Mouse (Mus musculus) monocyte, adult 59 days (primary cell): ENCODE data around the gene Rasal2. TPM values are rescaled to one million over a fixed set of nuclear protein-coding genes. Genes with fewer than 3 reads are reported as not detected.

Experiments
- total RNA-seq, 2 experiments: library from RNA; stranded (reverse); gene quantifications; one replicate each; pipeline ENCODE4 v1.2.4; 2023

Rasal2 gene
- 10 to 100 TPM in 1 of 2 experiments, 1 to 10 TPM in 1; 9.6 to 11.8 TPM for total RNA-seq

GRCm38 (mm10) chr1:157412454-157413369 is at the start of gene Rasal2:
TSS of gene Rasal2 (minus strand) at chr1:157412595.

GRCm38 (mm10) chr1:157458421-157459208 is 46.2 kb upstream of the Rasal2 start, which contains the start of gene Cryzl2:
TSS of gene Cryzl2 (plus strand) at chr1:157458577.

GRCm38 (mm10) chr1:157108580-157108979 is 303.8 kb downstream of the Rasal2 start, which contains the start of gene Tex35:
TSS of gene Tex35 (minus strand) at chr1:157108680.

Other genes with a start within 250 kb of the Rasal2 start
- 1 to 10 TPM; 6.5 to 6.8 TPM for gene Cryzl2, start 46.0 kb upstream of the Rasal2 start, total RNA-seq
- under 1 TPM; 0.42 to 0.79 TPM for gene Sec16b, start 94.1 kb upstream of the Rasal2 start, total RNA-seq